Mouse (Mus musculus): Measurements from ENCODE around the gene Wasl.

Gene Wasl

GRCm38 (mm10) chr6:24606512-24606911 is 58.3 kb downstream of the Wasl start:
- intact Hi-C loops (cut with DNase I), result no loop called here

DNA sequence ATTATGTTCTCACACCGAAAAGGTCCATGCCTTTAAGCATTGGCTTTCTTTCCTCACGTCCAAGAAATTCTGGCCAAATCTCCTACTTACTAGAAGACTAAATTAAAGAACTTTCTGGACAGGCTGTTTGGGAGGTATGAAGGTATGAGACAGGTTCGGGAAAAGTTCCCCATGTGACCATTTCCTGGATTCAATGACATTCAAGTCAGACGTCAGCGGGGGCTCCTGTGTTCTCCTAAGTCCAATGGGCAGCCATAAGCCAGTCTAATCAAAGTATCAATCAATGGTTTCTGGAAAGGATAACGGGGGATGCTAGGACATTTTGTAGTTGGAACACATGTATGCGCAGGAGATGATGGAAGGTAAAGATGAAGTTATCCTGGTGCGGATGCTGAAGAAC is 59.2 kb downstream of the Wasl start:
- intact Hi-C loops (cut with DNase I), result no loop called here

DNA sequence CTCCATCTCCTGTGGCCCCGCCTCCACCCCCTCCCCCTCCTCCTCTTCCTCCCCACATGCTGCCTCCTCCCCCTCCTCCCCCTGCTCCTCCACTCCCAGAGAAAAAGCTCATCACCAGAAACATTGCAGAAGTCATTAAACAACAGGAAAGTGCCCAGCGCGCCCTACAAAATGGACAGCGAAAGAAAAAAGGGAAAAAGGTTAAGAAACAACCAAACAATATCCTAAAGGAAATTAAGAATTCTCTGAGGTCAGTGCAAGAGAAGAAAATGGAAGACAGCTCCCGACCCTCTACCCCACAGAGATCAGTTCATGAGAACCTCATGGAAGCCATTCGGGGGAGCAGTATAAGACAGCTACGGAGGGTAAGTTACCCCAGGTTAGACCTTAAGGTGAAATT is 60.5 kb downstream of the Wasl start:
- intact Hi-C loops (cut with DNase I), result no loop called here

DNA sequence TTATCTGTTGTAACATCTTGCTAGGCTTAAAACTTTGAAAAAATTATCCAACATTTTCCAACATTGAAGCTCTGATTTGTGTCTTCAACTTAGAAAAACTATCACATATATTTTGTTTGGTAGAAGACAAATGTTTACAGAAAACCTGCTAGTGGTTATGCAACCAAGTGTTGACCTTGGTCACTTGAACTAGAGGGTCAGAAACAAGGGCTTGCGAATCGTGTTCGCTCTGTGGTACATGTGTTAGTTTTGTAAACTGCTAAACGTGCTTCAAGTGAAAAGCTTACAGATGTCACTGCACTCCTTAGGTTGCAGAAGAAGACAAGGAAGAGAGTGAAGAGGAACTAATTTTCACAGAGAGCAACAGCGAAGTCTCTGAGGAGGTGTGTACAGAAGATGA is 61.8 kb downstream of the Wasl start:
- intact Hi-C loops (cut with DNase I), result no loop called here

DNA sequence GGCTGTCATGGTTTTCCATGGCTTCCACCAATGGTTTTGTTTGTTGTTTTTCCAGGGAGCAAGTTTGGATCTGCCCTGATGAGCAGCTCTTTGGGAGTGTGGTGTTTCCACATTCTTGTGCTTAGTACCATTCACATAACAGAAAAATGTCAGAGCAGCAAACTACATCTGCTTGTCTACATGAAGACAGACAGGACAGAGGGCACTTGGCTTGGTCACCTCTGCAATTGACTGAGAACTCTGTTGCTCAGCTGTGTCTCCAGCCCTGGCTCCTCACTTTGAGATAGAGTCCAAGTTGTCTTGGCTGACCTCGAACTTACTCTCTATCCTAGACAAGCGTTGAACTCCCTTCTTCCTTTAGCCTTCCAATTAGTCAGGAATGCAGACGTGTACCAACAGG is 62.5 kb downstream of the Wasl start:
- intact Hi-C loops (cut with DNase I), result no loop called here

- intact Hi-C loops (cut with DNase I), result no loop called here
Observed at GRCm38 (mm10) chr6:24601668-24602067, 63.1 kb downstream of the Wasl start.

DNA sequence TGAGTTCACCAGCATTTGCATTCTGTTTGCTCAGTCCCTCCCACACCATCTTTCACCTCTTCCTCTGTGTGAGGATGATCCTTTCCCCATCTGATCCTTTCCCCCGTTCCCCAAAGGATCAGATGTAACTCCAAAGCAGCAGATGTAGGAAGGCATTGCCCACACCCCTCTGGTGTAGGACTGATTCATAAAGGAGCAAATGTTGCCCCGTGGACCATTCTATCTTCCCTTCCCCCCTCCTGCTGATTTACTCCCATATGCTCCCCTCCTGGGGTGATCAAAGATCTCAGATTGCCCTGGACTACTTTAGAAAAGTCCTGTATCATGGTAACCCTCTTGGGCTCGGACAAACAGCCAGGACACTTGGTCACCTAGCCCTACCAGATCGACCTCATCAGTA is 64.1 kb downstream of the Wasl start:
- intact Hi-C loops (cut with DNase I), result no loop called here

DNA sequence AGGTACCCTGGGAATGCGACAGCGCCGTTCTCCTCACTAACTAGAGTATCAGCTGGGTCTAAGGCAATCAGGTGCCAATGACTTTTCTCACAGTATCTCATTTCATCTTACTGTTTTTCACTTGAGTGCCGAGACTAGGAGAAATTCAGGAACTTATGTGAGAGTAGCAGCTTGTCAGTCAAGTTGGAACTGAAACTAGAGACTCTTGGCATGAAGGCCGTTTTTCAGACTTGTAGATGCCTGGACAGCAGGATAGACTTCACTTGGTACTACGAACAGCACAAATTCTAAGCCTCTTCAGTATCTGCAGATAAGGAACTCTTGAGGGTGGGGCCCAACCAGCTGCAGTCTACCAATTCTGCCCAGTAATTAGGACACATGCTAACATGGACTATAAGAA is 64.7 kb downstream of the Wasl start:
- intact Hi-C loops (cut with DNase I), result no loop called here

- intact Hi-C loops (cut with DNase I), result no loop called here
Observed at GRCm38 (mm10) chr6:24599639-24600038, 65.2 kb downstream of the Wasl start.

DNA sequence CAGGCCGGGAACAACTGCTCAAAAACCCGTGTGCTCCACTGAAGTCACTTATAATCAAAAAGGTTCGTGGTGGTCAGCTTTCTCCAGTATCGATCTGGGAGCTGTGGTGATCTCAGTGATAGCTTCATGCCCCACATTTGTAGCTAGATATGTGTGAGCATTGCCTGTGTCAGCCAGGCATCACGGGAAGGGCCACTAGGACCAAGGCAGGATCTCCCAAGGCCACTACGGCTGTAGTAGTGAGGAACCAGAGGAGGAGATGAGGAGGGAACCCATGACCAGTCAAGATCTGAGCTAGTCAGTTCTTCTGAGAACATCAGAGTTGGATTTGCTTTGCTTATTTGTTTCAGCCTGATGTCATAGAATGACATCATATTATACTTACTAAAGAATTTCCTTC is 65.6 kb downstream of the Wasl start:
- intact Hi-C loops (cut with DNase I), result no loop called here

GRCm38 (mm10) chr6:24597500-24597899 is 67.3 kb downstream of the Wasl start, which contains the start of gene Lmod2:
Lmod2 (plus strand) TSS chr6:24597762.
- intact Hi-C loops (cut with DNase I), result no loop called here

DNA sequence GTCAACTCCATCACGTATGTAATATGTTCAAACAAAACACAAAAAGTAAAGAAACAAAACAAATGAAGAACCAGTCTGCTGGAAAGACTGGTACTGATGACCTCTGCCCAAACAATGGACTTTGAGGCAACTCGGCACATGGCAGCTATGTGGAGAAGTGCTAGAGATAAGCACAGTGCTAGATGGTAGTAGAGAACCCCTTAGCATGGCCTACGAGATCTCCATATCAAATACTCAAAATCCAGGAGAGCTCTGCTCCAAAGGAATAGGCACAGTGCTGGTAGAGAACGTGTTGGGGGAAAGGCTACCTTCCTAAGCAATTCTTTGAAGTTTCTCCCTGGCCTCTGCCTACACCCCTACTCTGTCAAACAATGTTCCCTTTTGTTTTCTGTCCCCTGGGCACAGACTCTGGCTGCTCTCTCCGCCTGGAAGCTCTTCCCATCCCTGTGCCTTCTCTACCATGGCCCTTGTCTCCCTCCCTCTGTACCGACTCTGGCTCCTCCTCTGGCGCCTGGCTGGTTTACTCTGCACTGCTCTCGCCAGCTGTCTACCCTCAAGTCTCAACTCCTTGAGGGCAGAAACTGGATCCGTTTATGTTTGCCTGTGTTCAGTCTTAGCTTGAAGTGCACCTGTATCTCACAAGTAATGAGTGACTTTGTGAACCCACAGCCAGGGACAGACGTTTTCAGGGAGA is 73.1 kb downstream of the Wasl start:
- intact Hi-C loops (cut with DNase I), result no loop called here

DNA sequence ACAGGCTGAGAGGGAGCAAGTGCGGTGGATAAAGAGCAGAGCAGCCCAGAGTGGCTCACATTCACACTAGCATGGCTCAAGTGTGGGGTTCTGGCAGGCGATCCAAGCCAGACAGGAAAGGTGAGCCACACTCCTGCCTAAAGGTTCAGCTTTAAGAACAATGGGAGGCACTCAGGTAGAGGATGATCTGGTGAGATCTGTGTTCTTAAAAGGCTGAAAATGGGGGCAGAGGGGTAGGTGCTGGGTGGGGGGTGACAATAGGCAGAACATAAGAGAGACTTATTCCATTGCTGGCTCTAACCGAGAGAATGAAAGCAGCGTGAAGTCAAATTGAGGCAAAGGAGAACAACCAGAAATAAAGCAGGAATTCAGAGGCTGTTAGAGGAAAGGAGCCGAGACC is 74.5 kb downstream of the Wasl start:
- intact Hi-C loops (cut with DNase I), result no loop called here

DNA sequence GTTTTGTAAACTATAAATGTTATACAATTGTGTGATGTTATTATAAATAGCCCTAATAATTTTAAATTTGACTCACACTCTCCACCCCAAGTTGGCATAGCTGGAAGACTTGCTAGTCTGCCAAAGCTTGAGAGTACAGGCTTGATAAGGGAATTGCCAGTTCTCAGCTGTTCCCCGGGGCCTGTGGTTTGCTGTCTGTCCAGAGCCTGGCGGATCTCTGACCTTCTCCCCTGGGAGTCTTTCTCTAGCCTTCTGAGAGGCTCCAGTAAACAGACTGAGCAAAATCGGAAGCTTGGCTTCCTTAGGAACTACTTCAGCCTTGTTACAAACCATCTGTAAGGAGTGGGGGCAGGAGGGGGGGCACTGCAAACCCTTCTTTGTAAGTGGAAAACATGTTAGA is 77.9 kb downstream of the Wasl start:
- intact Hi-C loops (cut with DNase I), result no loop called here

DNA sequence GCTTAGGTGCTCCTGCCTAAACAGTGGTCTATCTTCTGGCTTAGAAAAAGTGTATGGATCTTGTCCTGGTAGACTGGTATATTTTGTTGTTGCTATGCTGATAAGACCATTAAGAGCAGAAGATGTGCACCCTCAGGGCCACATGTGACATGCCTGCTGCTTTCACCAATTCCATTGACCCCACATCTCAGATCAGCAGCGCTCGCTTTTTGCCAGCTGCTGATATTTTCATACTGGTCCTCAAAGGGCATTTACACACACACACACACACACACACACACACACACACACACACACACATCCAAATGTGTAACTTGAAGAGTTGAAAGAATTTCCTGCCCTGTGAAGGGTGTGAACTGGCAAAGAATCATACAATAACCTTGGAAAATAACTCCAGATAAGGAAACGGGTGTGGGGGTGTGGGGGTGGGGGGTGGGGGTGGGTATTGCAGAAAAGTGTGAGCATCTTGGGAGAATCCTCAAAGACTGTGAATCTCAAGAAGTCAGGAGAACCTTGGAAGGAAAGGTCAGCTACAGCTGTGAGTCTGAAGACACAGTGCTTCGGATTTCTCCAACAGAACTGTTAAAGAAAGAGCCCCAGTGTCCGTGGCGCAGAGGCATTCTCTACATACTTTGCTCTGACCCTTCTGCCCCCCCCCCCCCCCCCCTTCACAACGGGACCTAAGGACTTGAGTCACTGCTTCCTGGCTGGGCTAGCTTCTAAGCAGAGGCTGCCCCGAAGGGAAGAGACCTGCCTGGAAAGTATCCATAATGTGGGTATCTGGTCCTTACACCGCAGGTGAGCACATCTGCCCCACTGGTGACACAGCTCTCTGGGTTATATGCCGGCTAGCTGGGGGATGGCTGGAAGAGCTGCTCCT is 79.1 kb downstream of the Wasl start:
- intact Hi-C loops (cut with DNase I), result no loop called here

DNA sequence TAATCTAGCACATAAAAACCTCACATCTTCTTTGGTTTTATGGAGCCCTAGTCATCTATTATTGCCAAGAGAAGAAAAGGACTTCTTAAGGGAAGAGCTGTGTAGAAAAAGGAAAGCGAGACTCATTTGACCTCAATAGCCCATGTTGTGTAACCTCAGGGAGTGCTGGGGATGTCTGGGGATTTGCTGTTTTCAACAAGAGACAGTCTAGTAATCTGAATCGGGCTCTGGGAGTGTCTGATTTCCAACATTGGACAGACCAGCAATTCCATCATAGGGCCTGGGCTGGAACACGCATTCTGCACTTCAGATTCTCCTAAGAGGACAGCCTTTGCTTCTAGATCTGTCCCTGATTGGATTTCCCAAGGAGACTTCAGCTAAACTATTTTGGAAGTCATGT is 81.4 kb downstream of the Wasl start:
- intact Hi-C loops (cut with DNase I), result no loop called here

GRCm38 (mm10) chr6:24573319-24573718 is 91.5 kb downstream of the Wasl start:
- intact Hi-C loops (cut with DNase I), result no loop called here

- intact Hi-C loops (cut with DNase I), result no loop called here
Observed at GRCm38 (mm10) chr6:24572431-24572830, 92.4 kb downstream of the Wasl start.

DNA sequence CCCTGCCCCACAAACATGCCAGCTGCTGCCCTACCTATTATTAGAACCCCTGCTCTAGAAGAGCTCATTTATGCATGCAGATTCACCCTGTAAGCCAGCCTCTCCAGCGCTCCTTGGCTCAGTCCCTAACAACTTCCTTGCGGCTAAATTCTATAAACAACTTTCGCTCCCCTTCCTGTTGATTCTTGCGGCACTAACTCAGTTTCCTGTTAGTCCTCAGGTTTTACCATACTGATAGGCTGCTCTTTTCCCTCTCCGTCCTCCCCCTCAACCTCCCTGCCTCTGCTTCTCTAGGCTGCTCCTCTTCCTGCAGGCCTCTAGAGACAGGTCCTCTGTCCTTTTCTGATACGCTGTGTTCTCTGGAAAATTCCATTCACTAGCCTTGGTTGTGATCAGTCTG is 93.7 kb downstream of the Wasl start:
- intact Hi-C loops (cut with DNase I), result no loop called here

DNA sequence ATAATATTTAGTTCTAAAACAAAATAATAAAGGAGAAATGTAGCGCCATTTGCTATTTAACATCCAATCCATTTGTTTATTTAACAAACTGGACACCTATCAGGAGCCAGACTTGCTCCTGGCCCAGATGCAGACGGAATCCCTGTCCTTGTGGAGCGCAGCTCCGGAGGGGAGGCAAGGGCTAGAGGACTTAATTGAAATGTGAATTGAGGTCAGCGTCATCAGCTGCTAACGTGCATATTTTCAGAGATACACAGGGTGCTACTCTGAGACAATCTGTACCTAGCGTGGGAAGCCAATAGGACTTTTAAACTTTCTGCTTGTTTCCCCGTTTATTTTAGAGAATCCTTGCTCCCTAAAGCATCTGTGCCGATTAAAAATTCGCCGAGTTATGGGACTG is 94.5 kb downstream of the Wasl start:
- intact Hi-C loops (cut with DNase I), result no loop called here

GRCm38 (mm10) chr6:24569711-24570110 is 95.1 kb downstream of the Wasl start:
- intact Hi-C loops (cut with DNase I), result loop anchor here (5.0 kb wide), 1 partner anchor 58 kb away; no protein-coding TSS in a partner anchor

DNA sequence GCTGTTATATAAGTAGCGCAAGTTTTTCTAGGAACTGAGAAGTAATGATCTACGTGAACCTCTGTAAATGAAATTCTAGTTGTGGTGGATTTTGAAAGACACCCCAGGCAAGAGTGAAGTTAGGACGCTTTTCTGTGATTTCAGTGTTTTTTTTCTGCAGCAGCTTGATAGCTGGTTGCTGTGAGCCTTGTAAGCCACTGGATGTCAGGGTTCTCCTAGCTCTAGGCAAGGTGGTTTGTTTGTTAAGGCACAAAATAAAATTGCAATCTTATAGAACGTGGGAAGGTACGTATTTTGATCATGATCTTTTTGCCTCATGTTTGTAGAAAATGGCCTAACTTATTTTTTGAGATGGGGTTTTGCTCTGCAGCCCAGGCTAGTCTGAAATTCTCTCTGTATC is 95.8 kb downstream of the Wasl start:
- intact Hi-C loops (cut with DNase I), result loop anchor here (5.0 kb wide), 1 partner anchor 58 kb away; no protein-coding TSS in a partner anchor

- intact Hi-C loops (cut with DNase I), result loop anchor here (5.0 kb wide), 1 partner anchor 62 kb away; no protein-coding TSS in a partner anchor
Observed at GRCm38 (mm10) chr6:24564886-24565285, 99.9 kb downstream of the Wasl start.

All from adrenal gland (tissue).